Mouse (Mus musculus) spleen, adult 2 months (tissue): ENCODE measurements around the gene Bco2.

Source experiments
- CTCF ChIP-seq: fragments of 200-500 bp; IDR thresholded peaks from 2 replicates; pipeline ENCODE4 v1.5.1; 2011; ENCODE audit warnings: mild to moderate bottlenecking, inconsistent platforms; ENCODE audit not compliant: insufficient read depth, insufficient read length, insufficient replicate concordance; ENCODE audit errors: extremely low read depth
- POLR2A ChIP-seq: fragments of 200-500 bp; IDR thresholded peaks from 2 replicates; pipeline ENCODE4 v1.6.1; 2011; ENCODE audit warnings: low read depth, low read length, inconsistent platforms

- no peak for TF ChIP-seq CTCF
- TF ChIP-seq POLR2A, result no peak
These were observed 33.4 kb downstream of the Bco2 start for GRCm38 (mm10) chr9:50521562-50521961.
